Mouse (Mus musculus): ENCODE results near the gene Ddx55. TPM values are rescaled to one million over a fixed set of nuclear protein-coding genes. Genes with fewer than 3 reads are reported as not detected.
"Not testable (repeated sequence)": the region's sequence is repeated elsewhere in the genome, so short reads cannot be mapped to it uniquely, and the experiment has no call there.

Ddx55 gene
- polyA plus RNA-seq, 1 experiment: 2.1 TPM

- Histone ChIP-seq H3K27ac (replicated peaks; ENCODE audit: low read depth, low read length) (no peak overlapping the region), H3K4me1 (ENCODE audit: control insufficient read depth, insufficient read depth, insufficient read length, low read length) (no peaks in the 10 kb centered on the region; the same call in 1 of the 2 replicates), H3K4me3 (ENCODE audit: insufficient read depth, low read depth, low read length) (peak overlapping the region; percentile 98)
Measured at GRCm38 (mm10) chr5:124553607-124554006, 943 bp downstream of the Ddx55 start.

GRCm38 (mm10) chr5:124555145-124555544 lies 2.5 kb downstream of the Ddx55 start:
- H3K27ac ChIP-seq (replicated peaks; ENCODE audit: low read depth, low read length): no peak overlapping the region
- H3K4me3 ChIP-seq (ENCODE audit: insufficient read depth, low read depth, low read length): no peak overlapping the region
- no peaks in the 10 kb centered on the region; the same call in 1 of the 2 replicates for H3K4me1 ChIP-seq (ENCODE audit: control insufficient read depth, insufficient read depth, insufficient read length, low read length)

GRCm38 (mm10) chr5:124571068-124571467 lies 18.4 kb downstream of the Ddx55 start:
- H3K4me1 ChIP-seq (ENCODE audit: control insufficient read depth, insufficient read depth, insufficient read length, low read length): no peaks in the 10 kb centered on the region
- H3K4me3 ChIP-seq (ENCODE audit: insufficient read depth, low read depth, low read length): no peak overlapping the region
- no peak overlapping the region for H3K27ac ChIP-seq (replicated peaks; ENCODE audit: low read depth, low read length)

GRCm38 (mm10) chr5:124575467-124575866 lies 22.8 kb downstream of the Ddx55 start:
- Histone ChIP-seq H3K4me1 (ENCODE audit: control insufficient read depth, insufficient read depth, insufficient read length, low read length) (peaks cover 6% of the 10 kb centered on the region; the same call in 1 of the 2 replicates), H3K27ac (replicated peaks; ENCODE audit: low read depth, low read length) (no peak overlapping the region), H3K4me3 (ENCODE audit: insufficient read depth, low read depth, low read length) (no peak overlapping the region)

- Histone ChIP-seq H3K4me1 (ENCODE audit: control insufficient read depth, insufficient read depth, insufficient read length, low read length) (peaks cover 6% of the 10 kb centered on the region; the same call in 1 of the 2 replicates), H3K27ac (replicated peaks; ENCODE audit: low read depth, low read length) (peak within 1 kb of the TSS; percentile 45), H3K4me3 (ENCODE audit: insufficient read depth, low read depth, low read length) (peak within 1 kb of the TSS; percentile 90)
Measured at GRCm38 (mm10) chr5:124578633-124579317, 26.1 kb downstream of the Ddx55 start, which contains the start of the genes Eif2b1 and Gtf2h3. Eif2b1 (minus strand) TSS chr5:124579131. Gtf2h3 (plus strand) TSS chr5:124579140.

- Histone ChIP-seq H3K4me1 (ENCODE audit: control insufficient read depth, insufficient read depth, insufficient read length, low read length) (peaks cover 6% of the 10 kb centered on the region; the same call in 1 of the 2 replicates), H3K27ac (replicated peaks; ENCODE audit: low read depth, low read length) (no peak overlapping the region), H3K4me3 (ENCODE audit: insufficient read depth, low read depth, low read length) (no peak overlapping the region)
Measured at GRCm38 (mm10) chr5:124582515-124582914, 29.9 kb downstream of the Ddx55 start.

- no peaks in the 10 kb centered on the region for H3K4me1 ChIP-seq (ENCODE audit: control insufficient read depth, insufficient read depth, insufficient read length, low read length)
- H3K4me3 ChIP-seq (ENCODE audit: insufficient read depth, low read depth, low read length): no peak overlapping the region
- H3K27ac ChIP-seq (replicated peaks; ENCODE audit: low read depth, low read length): no peak overlapping the region
Measured at GRCm38 (mm10) chr5:124592768-124593167, 40.1 kb downstream of the Ddx55 start.

GRCm38 (mm10) chr5:124598224-124599174 lies 45.8 kb downstream of the Ddx55 start:
- peak overlapping the region; percentile 68 for H3K4me3 ChIP-seq (ENCODE audit: insufficient read depth, low read depth, low read length)
- no peak overlapping the region for H3K27ac ChIP-seq (replicated peaks; ENCODE audit: low read depth, low read length)
- H3K4me1 ChIP-seq (ENCODE audit: control insufficient read depth, insufficient read depth, insufficient read length, low read length): no peaks in the 10 kb centered on the region

GRCm38 (mm10) chr5:124599726-124600125 lies 47.1 kb downstream of the Ddx55 start:
- not testable (repeated sequence) for H3K27ac ChIP-seq (replicated peaks; ENCODE audit: low read depth, low read length); H3K4me1 ChIP-seq (ENCODE audit: control insufficient read depth, insufficient read depth, insufficient read length, low read length); H3K4me3 ChIP-seq (ENCODE audit: insufficient read depth, low read depth, low read length)

- Histone ChIP-seq H3K4me1 (ENCODE audit: control insufficient read depth, insufficient read depth, insufficient read length, low read length) (no peaks in the 10 kb centered on the region), H3K27ac (replicated peaks; ENCODE audit: low read depth, low read length) (no peak overlapping the region), H3K4me3 (ENCODE audit: insufficient read depth, low read depth, low read length) (no peak overlapping the region)
Measured at GRCm38 (mm10) chr5:124602349-124602748, 49.7 kb downstream of the Ddx55 start.

- H3K4me1 ChIP-seq (ENCODE audit: control insufficient read depth, insufficient read depth, insufficient read length, low read length): no peaks in the 10 kb centered on the region
- H3K4me3 ChIP-seq (ENCODE audit: insufficient read depth, low read depth, low read length): no peak overlapping the region
- no peak overlapping the region for H3K27ac ChIP-seq (replicated peaks; ENCODE audit: low read depth, low read length)
Measured at GRCm38 (mm10) chr5:124604296-124604695, 51.6 kb downstream of the Ddx55 start.

GRCm38 (mm10) chr5:124605041-124605622 lies 52.5 kb downstream of the Ddx55 start:
- no peak overlapping the region for H3K27ac ChIP-seq (replicated peaks; ENCODE audit: low read depth, low read length)
- H3K4me1 ChIP-seq (ENCODE audit: control insufficient read depth, insufficient read depth, insufficient read length, low read length): no peaks in the 10 kb centered on the region

GRCm38 (mm10) chr5:124610965-124611364 lies 58.3 kb downstream of the Ddx55 start:
- Histone ChIP-seq H3K4me1 (ENCODE audit: control insufficient read depth, insufficient read depth, insufficient read length, low read length) (no peaks in the 10 kb centered on the region), H3K27ac (replicated peaks; ENCODE audit: low read depth, low read length) (no peak overlapping the region), H3K4me3 (ENCODE audit: insufficient read depth, low read depth, low read length) (no peak overlapping the region)

More at GRCm38 (mm10) chr5:124605041-124605622, 52.5 kb downstream of the Ddx55 start:
- H3K4me3 ChIP-seq (ENCODE audit: insufficient read depth, low read depth, low read length): no peak overlapping the region

GRCm38 (mm10) chr5:124614709-124615108 lies 62.0 kb downstream of the Ddx55 start:
- H3K4me1 ChIP-seq (ENCODE audit: control insufficient read depth, insufficient read depth, insufficient read length, low read length): no peaks in the 10 kb centered on the region
- H3K27ac ChIP-seq (replicated peaks; ENCODE audit: low read depth, low read length): peak overlapping the region; percentile 65
- H3K4me3 ChIP-seq (ENCODE audit: insufficient read depth, low read depth, low read length): no peak overlapping the region

GRCm38 (mm10) chr5:124618711-124619110 lies 66.0 kb downstream of the Ddx55 start:
- no peak overlapping the region for H3K4me3 ChIP-seq (ENCODE audit: insufficient read depth, low read depth, low read length)
- H3K27ac ChIP-seq (replicated peaks; ENCODE audit: low read depth, low read length): no peak overlapping the region
- no peaks in the 10 kb centered on the region for H3K4me1 ChIP-seq (ENCODE audit: control insufficient read depth, insufficient read depth, insufficient read length, low read length)

Data from brown adipose tissue, adult 24 weeks (tissue).